Mouse (Mus musculus): Measurements from ENCODE around the gene Stox2. TPM values are rescaled to one million over a fixed set of nuclear protein-coding genes. Genes with fewer than 3 reads are reported as not detected.

Stox2 gene
- polyA plus RNA-seq, 1 experiment from 2014 or later = 10.3 TPM

DNA sequence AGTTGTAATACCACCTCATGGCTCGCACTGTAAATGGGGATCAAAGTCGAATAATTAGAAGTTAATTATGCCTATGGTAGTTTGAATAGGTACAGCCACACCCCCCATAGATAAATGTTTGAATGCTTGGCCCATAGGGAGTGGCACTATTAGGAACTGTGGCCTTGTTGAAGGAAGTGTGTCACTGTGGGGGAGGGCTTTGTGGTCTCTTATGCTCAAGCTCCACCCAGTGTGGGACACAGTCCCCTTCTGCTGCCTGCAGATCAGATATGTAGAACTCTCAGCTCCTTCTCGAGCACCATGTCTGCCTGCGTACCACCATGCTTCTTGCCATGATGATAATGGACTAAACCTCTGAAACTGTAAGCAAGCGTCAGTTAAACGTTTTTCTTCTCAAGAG is 177.2 kb downstream of the Stox2 start:
- H3K36me3 ChIP-seq = no peaks in the 10 kb centered on the region
- no peaks in the 10 kb centered on the region for H3K9me3 ChIP-seq (replicated peaks)
- ATAC-seq (ENCODE audit: insufficient number of reproducible peaks, low FRiP score) = no peak
- H3K9ac ChIP-seq = no peak overlapping the region
- 83% methylated on average over 6 of the region's 6 CpGs for WGBS
- H3K27ac ChIP-seq (ENCODE audit: poor library complexity, severe bottlenecking) = no peak overlapping the region
- H3K27me3 ChIP-seq (replicated peaks) = no peaks in the 10 kb centered on the region
- H3K4me1 ChIP-seq (replicated peaks) = peaks cover 22% of the 10 kb centered on the region
- H3K4me2 ChIP-seq = no peak overlapping the region
- H3K4me3 ChIP-seq = no peak overlapping the region

GRCm38 (mm10) chr8:47268062-47268822 is 177.9 kb downstream of the Stox2 start:
- WGBS = 63% methylated on average over 21 of the region's 21 CpGs
- ATAC-seq (ENCODE audit: insufficient number of reproducible peaks, low FRiP score) = peak; percentile 73; the same call in 1 of the 2 replicates
- H3K36me3 ChIP-seq = no peaks in the 10 kb centered on the region
- H3K27me3 ChIP-seq (replicated peaks) = no peaks in the 10 kb centered on the region
- H3K4me1 ChIP-seq (replicated peaks) = peaks cover 22% of the 10 kb centered on the region
- no peaks in the 10 kb centered on the region for H3K9me3 ChIP-seq (replicated peaks)
- H3K9ac ChIP-seq = no peak overlapping the region
- no peak overlapping the region for H3K4me3 ChIP-seq
- H3K4me2 ChIP-seq = no peak overlapping the region
- no peak overlapping the region for H3K27ac ChIP-seq (ENCODE audit: poor library complexity, severe bottlenecking)

- Histone ChIP-seq H3K4me1 (replicated peaks) (peaks cover 27% of the 10 kb centered on the region), H3K27ac (ENCODE audit: poor library complexity, severe bottlenecking) (no peak overlapping the region), H3K9me3 (replicated peaks) (no peaks in the 10 kb centered on the region), H3K36me3 (no peaks in the 10 kb centered on the region), H3K4me2 (no peak overlapping the region), H3K4me3 (no peak overlapping the region), H3K9ac (no peak overlapping the region), H3K27me3 (replicated peaks) (no peaks in the 10 kb centered on the region)
- 82% methylated on average over 17 of the region's 17 CpGs for WGBS
- no peak for ATAC-seq (ENCODE audit: insufficient number of reproducible peaks, low FRiP score)
Observed at GRCm38 (mm10) chr8:47263070-47263843, 182.9 kb downstream of the Stox2 start.

- 44% methylated on average over 12 of the region's 12 CpGs for WGBS
- no peak for ATAC-seq (ENCODE audit: insufficient number of reproducible peaks, low FRiP score)
- no peaks in the 10 kb centered on the region for H3K36me3 ChIP-seq
- H3K9ac ChIP-seq = no peak overlapping the region
- peak overlapping the region; percentile 20 for H3K4me2 ChIP-seq
- H3K27ac ChIP-seq (ENCODE audit: poor library complexity, severe bottlenecking) = no peak overlapping the region
- no peaks in the 10 kb centered on the region for H3K27me3 ChIP-seq (replicated peaks)
- no peak overlapping the region for H3K4me3 ChIP-seq
- peaks cover 16% of the 10 kb centered on the region for H3K4me1 ChIP-seq (replicated peaks)
- no peaks in the 10 kb centered on the region for H3K9me3 ChIP-seq (replicated peaks)
Observed at GRCm38 (mm10) chr8:47260751-47261474, 185.2 kb downstream of the Stox2 start.

DNA sequence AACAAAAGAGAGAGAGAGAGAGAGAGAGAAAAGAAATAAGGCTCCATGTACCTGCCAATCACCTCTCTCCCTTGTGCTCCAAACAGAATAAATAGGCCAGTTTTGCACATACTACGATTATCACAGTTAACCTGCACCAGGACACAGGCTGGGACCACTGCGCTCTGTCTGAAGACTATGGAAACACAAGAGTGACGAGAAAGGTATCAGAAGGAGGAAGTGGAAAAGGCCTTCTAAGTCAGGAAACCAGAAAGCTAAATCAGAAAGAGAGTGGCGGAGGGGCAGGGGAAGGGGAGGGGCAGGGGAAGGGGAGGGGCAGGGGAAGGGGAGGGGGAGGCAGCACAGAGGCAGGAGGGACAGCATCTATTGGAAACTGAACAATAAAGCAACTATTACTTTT is 195.3 kb downstream of the Stox2 start:
- Histone ChIP-seq H3K36me3 (0 out of 2 replicates have a peak, but pooled peaks cover 4% of the 10 kb centered on the region), H3K9me3 (replicated peaks) (no peaks in the 10 kb centered on the region), H3K4me2 (no peak overlapping the region), H3K27ac (ENCODE audit: poor library complexity, severe bottlenecking) (no peak overlapping the region), H3K27me3 (replicated peaks) (no peaks in the 10 kb centered on the region), H3K9ac (no peak overlapping the region), H3K4me1 (replicated peaks) (peaks cover 15% of the 10 kb centered on the region; the same call in 1 of the 2 replicates), H3K4me3 (no peak overlapping the region)
- ATAC-seq (ENCODE audit: insufficient number of reproducible peaks, low FRiP score) = no peak
- WGBS = 65% methylated on average over 4 of the region's 4 CpGs

DNA sequence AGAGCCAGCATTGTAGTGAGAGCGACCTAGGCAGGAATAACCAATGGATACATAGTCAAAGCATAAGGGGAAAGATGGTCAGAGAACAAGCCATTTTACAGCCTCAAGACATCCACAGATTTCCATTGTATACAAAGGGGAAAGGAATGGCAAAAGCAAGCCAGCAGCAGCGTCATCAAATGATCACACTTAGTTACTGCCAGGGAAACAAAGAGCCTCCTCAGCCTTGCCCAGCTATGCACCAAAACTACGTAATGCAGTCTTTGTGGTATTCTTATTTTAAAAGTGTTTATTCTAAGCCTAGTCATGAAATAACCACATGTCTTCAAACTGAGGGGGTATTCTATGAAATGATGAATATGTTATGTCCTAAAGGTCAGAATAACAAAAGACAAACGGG is 201.0 kb downstream of the Stox2 start:
- Histone ChIP-seq H3K4me2 (no peak overlapping the region), H3K4me3 (no peak overlapping the region), H3K27ac (ENCODE audit: poor library complexity, severe bottlenecking) (no peak overlapping the region), H3K9me3 (replicated peaks) (no peaks in the 10 kb centered on the region), H3K4me1 (replicated peaks) (peaks cover 48% of the 10 kb centered on the region), H3K27me3 (replicated peaks) (no peaks in the 10 kb centered on the region), H3K9ac (no peak overlapping the region), H3K36me3 (no peaks in the 10 kb centered on the region)
- no peak for ATAC-seq (ENCODE audit: insufficient number of reproducible peaks, low FRiP score)
- 81% methylated on average over 4 of the region's 4 CpGs for whole genome bisulfite sequencing

DNA sequence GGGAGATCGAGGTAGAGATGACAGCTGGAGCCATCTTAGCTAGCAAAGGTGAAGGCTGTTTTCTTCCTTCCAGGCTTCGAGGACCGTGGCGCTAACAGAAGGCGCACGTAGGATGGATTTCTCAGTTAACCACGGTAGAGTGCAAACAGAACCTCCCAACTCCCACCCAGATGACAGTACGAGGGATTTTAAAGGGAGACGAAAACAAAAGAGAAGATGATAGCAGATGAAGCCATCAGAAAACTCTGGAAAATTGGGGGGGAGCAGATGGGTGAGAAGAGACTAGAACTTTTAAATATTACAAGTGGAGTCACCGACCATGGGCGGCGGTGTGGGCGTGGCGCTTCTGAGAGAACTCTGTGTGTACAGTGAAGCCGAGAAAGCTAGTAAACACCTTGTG is 202.0 kb downstream of the Stox2 start:
- no peaks in the 10 kb centered on the region for H3K36me3 ChIP-seq

DNA sequence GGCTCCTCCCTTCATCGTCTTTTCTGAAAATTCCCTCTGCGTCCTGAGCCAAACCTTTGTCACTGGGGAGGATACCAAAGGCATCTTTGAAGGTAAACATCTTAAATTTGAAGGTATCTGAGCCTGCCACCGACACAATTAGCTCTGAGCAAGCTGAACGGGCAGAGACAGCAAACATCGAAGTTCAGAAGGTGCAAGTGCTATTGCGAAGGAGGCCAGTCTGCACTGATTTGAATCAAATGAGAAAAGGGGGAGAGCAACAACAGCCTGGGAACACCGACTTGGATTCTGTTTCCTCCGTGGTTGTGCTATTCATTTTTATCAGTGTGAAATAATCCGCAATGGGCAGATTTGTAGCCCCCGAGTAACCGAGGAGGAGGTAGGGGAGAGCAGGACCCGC is 202.5 kb downstream of the Stox2 start:
- H3K4me1 ChIP-seq (replicated peaks) = peaks cover 41% of the 10 kb centered on the region
- no peak for ATAC-seq (ENCODE audit: insufficient number of reproducible peaks, low FRiP score)
- no peak overlapping the region for H3K27ac ChIP-seq (ENCODE audit: poor library complexity, severe bottlenecking)
- H3K36me3 ChIP-seq = no peaks in the 10 kb centered on the region
- H3K4me2 ChIP-seq = no peak overlapping the region
- no peak overlapping the region for H3K9ac ChIP-seq
- no peaks in the 10 kb centered on the region for H3K27me3 ChIP-seq (replicated peaks)
- 71% methylated on average over 12 of the region's 12 CpGs for WGBS
- H3K4me3 ChIP-seq = no peak overlapping the region
- H3K9me3 ChIP-seq (replicated peaks) = no peaks in the 10 kb centered on the region

More for the DNA sequence above, 202.0 kb downstream of the Stox2 start:
- Histone ChIP-seq H3K4me3 (no peak overlapping the region), H3K9me3 (replicated peaks) (no peaks in the 10 kb centered on the region), H3K27me3 (replicated peaks) (no peaks in the 10 kb centered on the region), H3K27ac (ENCODE audit: poor library complexity, severe bottlenecking) (no peak overlapping the region), H3K4me1 (replicated peaks) (peaks cover 46% of the 10 kb centered on the region), H3K4me2 (no peak overlapping the region), H3K9ac (no peak overlapping the region)
- WGBS = 90% methylated on average over 15 of the region's 15 CpGs
- ATAC-seq (ENCODE audit: insufficient number of reproducible peaks, low FRiP score) = no peak

DNA sequence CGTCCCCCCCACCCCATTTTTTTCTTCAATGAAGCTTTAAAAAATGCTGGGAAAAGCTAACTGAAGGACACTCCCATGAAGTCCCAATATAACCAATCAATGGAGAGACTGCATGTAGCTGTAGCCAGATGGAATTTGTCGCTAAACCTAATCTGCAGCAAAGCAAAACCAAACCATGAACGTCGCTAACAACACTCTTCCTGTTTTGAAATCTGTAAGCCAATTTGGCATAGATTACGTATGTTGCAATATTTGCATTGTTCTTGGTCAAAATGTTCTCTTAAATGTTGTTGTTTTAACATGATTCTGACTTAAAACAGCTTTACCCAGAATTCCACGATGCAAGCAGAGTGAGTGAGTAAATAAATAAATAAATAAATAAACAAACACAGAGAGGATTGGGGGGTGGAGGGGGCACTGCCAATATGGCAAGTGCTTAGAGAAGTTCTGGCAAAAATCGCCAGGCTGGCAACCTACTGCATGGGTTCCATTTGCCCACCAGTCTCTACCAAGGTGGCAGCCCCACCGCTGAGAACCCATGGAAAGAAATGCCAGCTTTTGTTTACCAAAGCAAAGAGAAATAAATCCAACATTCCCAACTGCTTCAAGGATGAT is 203.0 kb downstream of the Stox2 start:
- H3K4me2 ChIP-seq = peak overlapping the region; percentile 60
- H3K4me3 ChIP-seq = peak overlapping the region; percentile 33
- H3K4me1 ChIP-seq (replicated peaks) = peaks cover 40% of the 10 kb centered on the region
- H3K9ac ChIP-seq = no peak overlapping the region
- H3K27me3 ChIP-seq (replicated peaks) = no peaks in the 10 kb centered on the region
- H3K36me3 ChIP-seq = no peaks in the 10 kb centered on the region
- 60% methylated on average over 8 of the region's 8 CpGs for WGBS
- H3K9me3 ChIP-seq (replicated peaks) = no peaks in the 10 kb centered on the region
- no peak for ATAC-seq (ENCODE audit: insufficient number of reproducible peaks, low FRiP score)
- H3K27ac ChIP-seq (ENCODE audit: poor library complexity, severe bottlenecking) = no peak overlapping the region

DNA sequence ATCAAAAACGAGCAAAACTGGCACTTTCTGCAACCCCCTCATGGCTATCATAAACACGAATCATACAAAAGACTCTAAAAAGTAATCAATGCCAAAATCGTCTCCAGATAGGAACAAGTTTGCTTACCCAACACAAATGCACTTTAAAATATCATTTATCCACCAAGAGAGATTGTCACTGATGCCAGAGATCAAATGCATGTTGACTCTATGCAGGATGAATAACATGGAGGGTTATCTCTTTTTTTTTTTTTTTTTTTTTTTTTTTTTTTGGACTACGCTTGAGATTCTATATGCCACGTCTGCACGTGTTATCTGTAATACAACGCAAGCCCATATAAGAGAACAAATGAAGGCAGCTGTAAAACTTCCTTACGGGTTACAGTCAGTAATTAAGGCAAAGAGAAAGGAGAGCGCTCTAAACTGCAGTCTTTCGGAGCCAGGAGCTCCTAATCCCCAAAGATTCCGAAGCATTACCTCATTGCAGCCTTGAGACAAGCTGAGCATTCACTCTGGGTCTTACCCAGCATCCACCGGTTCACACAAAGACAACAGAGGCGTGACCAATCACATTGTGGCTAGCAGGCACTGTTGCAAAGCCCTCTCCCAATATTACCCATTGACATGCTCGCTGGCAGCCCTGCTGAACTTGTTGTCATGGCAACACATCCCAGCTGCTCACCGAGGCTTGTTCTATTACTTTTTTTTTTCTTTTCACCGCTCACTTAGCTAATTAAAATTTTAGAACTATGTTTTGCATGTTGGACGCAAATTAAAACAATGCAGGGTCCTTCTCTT is 203.8 kb downstream of the Stox2 start:
- ATAC-seq (ENCODE audit: insufficient number of reproducible peaks, low FRiP score) = peak; percentile 77
- peak overlapping the region; percentile 33 for H3K4me3 ChIP-seq
- no peak overlapping the region for H3K27ac ChIP-seq (ENCODE audit: poor library complexity, severe bottlenecking)
- H3K36me3 ChIP-seq = no peaks in the 10 kb centered on the region
- H3K9me3 ChIP-seq (replicated peaks) = no peaks in the 10 kb centered on the region
- H3K9ac ChIP-seq = no peak overlapping the region
- 39% methylated on average over 17 of the region's 17 CpGs for WGBS
- H3K4me1 ChIP-seq (replicated peaks) = peaks cover 45% of the 10 kb centered on the region
- peak overlapping the region; percentile 60 for H3K4me2 ChIP-seq
- no peaks in the 10 kb centered on the region for H3K27me3 ChIP-seq (replicated peaks)

Measured in heart, embryonic 12.5 days (tissue).